Mouse (Mus musculus): ENCODE results near the gene Rps27rt. TPM values are rescaled to one million over a fixed set of nuclear protein-coding genes. Genes with fewer than 3 reads are reported as not detected.

Rps27rt gene
- polyA plus RNA-seq, 1 experiment: 129 TPM

GRCm38 (mm10) chr9:114933037-114933722 lies 49.4 kb downstream of the Rps27rt start:
- no peak for DNase-seq (ENCODE audit: low read depth, low spot score)
- 1% methylated on average over 49 of the region's 50 CpGs for WGBS

- no peak for DNase-seq (ENCODE audit: low read depth, low spot score)
- 8% methylated on average over 13 of the region's 13 CpGs for WGBS
Observed at GRCm38 (mm10) chr9:114932607-114933006, 49.9 kb downstream of the Rps27rt start.

Other genes with a start within 250 kb of the Rps27rt start
- gene Cmtm7, start 200.9 kb downstream of the Rps27rt start, polyA plus RNA-seq (2012; rRNA removed): 74.3 and 77.1 TPM in 2 replicates
- 2.3 and 2.4 TPM in 2 replicates for gene Cmtm8, start 138.6 kb downstream of the Rps27rt start, polyA plus RNA-seq (2012; rRNA removed)
- gene Gpd1l, start 48.8 kb downstream of the Rps27rt start, polyA plus RNA-seq (2012; rRNA removed): 29.5 and 46.9 TPM in 2 replicates
- gene Osbpl10, start 4.2 kb downstream of the Rps27rt start, polyA plus RNA-seq (2012; rRNA removed): 13.2 and 17.5 TPM in 2 replicates